Mouse (Mus musculus): ENCODE results near the gene Ffar4.

Gene Ffar4

DNA sequence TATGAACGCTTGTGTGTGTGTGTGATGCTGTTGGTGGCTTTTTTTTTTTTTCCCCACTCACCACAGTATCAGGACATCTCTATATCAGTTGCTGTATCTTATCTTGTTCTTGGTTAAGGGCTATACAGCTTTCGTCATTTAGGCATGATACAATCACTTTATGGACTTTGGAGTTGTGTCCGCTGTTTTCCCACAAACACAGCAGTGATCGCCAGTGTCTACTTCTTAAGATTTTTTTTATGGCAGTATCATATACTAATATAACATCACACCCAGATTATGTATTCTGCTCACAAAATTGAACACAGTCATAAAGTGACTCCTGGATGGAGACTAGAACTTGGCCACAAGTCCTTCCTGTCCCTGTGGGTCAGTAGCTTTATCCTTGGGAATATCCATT, 11.0 kb downstream of the Ffar4 start:
- no peak for DNase-seq (ENCODE audit: low read depth, low spot score)

DNA sequence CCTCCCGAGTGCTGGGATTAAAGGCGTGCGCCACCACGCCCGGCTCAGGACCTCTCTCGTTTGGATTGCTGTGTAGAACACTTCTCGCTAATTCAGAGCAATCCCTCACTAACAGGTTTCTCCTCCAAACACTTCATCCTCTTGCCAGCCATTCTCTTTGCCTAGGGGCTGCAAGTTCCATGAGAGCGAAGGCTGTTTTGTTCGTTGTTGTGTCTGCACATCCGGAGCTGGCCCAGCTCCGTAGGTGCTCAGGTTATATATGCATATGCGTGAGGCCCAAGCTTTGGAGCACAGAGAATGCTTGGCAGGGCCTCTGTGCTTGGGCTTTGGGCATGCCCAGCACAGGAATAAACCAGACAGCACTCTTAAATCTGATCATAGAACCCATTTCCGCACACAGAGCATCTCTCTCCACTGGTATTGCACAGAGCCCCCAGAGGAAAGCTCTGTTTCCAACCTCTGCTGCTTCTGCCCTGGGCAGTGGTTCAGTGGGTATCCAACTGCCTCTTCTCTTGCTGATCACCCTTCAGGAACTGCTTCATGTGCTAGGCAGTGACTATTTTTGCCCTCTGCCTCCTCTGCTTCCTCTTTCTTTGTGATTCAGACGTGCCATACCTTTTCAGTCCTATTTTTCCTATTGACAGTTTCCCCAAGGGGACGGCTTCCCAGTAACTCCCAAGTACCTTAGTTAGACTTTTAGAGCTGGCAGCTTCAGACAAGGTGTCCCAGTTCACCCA, 12.8 kb downstream of the Ffar4 start:
- DNase-seq (ENCODE audit: low read depth, low spot score) = peak; percentile 25

DNA sequence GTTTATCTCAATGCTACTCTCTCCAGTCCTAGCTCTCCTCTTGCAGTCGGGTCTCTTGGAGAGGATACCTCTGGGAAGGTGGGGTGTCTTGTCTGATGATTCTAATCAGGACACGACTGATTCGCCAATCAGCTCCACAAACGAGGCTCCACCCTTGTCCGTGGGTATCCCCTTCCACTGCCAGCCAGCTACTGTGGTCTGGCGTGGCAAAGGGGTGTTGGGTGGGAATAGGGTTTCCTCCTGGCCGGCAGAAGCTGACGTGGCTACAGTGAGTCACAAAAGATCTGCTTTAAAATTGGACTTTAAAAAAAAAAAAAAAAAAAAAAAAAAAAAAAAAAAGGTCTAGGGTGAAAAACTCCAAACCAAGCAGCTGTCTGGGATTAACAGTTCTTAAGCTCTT, 14.2 kb downstream of the Ffar4 start:
- no peak for DNase-seq (ENCODE audit: low read depth, low spot score)

DNA sequence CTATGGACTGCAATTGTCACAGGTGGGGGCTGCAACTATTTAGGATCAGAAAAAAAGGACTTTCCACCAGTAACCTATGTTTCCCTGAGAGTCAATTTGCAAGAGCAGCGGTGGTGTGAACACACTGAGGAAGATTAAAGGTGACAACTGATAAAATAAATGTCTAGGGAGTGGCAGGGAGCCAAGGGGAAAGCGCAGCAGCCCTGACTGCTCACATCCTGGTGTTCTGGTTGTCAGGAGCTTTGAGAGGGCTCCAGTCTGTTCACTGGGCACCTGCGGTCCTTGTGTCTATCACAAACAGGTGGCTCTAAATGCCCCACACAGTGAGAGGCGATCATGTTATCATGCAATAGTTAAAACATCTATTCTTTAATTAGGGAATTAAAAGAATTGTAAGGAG, 15.7 kb downstream of the Ffar4 start:
- DNase-seq (ENCODE audit: low read depth, low spot score) = no peak

DNA sequence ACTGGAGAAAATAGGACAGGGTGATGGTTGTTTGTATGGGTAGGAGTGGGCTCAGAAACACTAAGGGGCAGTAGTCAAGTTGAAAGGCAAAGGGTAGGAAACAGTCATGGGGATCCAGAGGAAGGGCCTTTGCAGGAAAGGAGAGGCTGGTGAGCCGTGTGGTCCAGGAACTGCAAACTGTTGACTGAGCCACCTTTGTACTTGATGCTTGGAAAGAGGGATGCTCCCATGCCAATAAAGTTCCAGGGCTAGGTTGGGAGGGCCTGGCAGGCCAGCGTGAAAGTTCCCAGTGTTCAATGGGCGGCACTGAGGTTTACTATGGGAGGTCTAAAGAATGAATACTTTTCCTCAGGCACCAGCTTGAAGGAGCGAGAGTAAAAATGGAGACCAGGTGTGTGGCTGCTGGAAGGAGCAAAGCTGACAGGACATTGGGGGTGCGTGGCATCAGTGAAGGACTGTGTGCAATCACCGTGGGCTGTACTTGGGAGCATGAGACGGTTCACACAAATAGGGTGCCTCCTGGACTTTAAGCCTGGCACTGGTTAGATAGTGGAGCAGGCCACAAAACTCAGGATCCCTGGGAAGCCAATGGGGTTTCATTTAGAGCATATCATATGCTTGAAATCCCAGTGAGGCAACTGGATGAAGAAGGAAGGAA, 18.1 kb downstream of the Ffar4 start:
- DNase-seq (ENCODE audit: low read depth, low spot score) = no peak

DNA sequence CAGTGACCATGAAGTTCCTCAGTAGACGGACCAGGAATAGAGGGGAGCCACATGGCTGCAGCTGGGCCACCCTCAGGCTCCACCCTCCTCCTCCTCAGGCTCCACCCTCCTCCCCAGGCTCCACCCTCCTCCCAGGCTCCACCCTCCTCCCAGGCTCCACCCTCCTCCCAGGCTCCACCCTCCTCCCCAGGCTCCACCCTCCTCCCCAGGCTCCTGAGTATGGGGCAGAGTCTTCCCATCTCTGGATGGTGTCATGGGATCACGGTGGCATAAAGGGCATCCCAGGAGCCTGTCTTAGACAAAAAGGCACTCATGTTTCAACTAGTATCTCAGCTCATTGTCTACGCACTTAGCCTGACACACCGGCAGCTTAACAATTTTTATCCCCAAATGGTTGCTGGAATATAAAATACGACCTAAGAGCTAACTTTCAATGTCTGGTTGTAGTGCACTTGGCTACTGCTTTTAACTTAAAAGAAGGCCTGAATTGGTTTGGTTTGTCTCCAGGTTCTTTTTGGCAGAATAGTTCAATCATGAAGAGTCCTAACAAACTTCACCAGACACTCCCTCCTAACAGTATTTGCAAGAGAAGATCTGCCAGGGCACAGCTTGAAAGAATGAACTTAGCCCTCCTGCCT, 23.4 kb downstream of the Ffar4 start:
- DNase-seq (ENCODE audit: low read depth, low spot score) = no peak

DNA sequence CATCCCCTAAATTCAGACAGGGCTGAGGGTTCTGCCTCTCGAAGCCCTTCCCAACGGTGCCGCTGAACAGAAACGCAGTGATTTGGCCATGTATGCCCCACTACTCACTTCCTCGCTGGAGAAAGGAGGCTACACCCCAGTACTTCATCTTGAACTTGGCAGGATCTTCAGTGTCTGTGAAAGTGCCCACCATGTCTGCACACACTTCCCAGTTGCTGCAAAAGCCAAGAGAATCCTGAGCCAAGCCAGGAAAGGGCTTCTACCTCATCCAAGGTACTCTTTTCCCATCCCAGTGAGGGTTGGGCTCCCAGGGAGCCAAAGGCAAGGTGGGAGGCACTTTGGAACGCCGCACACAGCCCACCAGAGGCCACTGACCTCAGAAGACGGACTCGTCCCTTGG, 27.1 kb downstream of the Ffar4 start:
- peak; percentile 5 for DNase-seq (ENCODE audit: low read depth, low spot score)

DNA sequence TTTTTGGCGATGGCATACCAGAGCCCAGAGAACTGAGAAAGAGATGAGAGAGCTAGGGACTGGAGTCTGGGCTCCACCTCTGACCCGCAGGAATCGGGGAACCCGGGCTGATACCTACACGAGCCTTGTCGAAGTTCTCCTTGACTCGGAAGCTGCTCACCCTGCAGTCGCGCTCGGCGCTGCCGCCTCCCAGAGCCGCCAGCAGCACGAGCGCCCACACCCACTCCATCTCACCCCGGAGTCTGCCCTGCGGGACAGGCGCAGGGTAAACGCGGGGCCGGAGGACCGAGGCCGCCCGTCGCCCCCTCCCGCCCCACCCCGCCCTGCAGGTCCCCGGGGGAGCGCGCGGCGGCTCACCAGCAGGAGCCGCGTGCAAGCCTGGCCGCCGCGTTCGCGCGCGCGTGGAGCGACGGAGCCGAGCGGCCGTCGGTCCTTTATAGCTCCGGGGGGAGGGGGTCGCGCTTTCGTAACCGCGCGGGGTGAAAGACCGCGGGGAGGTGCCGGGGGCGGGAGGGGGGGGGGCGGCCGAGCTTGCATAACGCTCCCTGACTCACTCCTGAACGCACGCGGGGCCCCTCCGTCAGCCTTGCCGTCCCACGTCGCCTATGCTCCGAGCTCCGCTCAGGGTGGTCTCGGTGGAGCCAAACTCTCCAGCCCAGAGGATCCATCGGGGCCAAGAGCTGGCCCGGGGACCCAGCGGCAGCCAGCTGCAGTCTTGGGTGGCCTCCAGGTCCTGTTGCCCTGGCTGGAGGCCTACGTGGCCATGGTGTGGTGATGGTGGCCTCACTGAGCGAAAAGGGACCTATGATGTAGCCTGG, 27.7 kb downstream of the Ffar4 start:
- peak; percentile 33 for DNase-seq (ENCODE audit: low read depth, low spot score)

DNA sequence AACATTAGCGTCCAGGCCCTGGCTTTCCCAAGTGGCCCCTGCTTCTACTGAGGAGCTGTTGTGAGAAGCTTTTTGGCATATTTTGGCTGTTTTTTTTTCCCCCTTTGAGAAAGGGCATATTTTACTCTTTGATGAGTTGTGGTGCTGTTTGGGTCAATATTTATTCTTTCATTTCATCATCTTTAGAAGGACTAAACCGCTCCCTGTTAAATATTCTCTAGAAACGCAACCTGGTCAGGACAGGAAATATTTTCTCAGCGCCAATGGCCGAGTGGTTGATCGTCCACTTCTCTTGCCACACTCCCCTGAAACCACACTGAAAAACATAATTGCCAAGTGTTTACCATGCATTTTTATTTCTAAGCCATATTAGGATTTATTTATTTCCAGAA, 28.3 kb downstream of the Ffar4 start, which contains the start of gene Rbp4:
Gene Rbp4, minus strand, starts transcription at position 63 of the 392 bp plus-strand sequence.
- no peak for DNase-seq (ENCODE audit: low read depth, low spot score)

DNA sequence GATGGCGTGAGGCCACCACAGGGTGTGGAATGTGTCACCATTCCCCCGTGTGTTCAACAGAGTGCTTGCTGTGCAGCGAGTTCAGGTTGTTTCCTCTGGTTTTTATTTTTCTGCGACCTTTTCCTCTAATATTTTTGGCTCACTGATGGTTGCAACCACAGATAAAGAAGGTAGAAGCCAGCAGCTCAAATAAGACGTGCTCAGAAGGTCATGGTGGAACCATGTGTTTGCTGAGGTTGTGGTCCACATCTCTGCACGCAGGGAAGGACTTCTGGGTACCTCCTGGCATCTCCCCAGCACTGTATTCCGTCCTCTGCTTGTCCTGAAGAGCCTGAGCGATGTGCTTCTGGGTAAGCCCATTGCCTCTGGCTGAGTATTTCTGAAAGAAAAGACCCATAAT, 29.8 kb downstream of the Ffar4 start:
- DNase-seq (ENCODE audit: low read depth, low spot score) = no peak

DNA sequence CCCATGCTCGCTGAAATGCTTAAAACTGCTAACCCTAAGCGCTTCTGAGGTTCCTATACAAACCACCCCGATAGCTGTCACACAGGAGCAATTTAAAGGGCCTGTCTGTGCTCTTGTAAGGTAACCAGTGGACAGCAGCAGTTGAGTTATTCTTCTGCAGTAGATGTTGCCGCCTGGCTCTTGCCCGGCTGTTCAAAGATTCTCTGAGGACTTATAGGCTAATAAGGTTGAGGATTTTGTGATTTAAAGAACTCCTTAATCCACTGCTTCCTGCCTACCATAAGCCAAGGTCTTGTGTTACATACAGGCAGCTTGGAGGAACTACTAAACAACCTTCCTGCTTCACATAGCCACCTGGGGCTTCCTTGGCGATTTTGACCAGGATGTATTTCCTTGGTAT, 35.6 kb downstream of the Ffar4 start, which contains the start of gene Pde6c:
Gene Pde6c, plus strand, starts transcription at position 301 of the 400 bp plus-strand sequence.
- no peak for DNase-seq (ENCODE audit: low read depth, low spot score)

DNA sequence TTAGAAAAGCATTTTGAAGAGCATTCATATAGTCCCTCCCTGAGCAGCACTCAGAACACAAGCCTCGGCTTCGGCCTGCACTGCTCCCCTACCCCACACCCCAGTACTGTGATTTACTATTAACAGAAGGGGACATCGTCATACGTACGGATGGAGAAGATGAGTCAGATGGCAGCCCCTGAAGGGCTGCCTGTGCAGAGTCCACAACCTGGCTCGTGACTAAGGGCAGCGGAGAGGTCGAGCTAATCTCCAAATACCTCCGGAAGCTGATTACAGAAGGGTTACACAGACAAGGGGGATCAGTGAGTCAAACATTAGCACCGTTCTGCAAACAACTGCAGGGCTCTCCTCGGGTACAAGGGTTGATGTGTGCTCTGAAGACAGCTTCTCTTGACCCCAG, 37.1 kb downstream of the Ffar4 start:
- DNase-seq (ENCODE audit: low read depth, low spot score) = no peak

DNA sequence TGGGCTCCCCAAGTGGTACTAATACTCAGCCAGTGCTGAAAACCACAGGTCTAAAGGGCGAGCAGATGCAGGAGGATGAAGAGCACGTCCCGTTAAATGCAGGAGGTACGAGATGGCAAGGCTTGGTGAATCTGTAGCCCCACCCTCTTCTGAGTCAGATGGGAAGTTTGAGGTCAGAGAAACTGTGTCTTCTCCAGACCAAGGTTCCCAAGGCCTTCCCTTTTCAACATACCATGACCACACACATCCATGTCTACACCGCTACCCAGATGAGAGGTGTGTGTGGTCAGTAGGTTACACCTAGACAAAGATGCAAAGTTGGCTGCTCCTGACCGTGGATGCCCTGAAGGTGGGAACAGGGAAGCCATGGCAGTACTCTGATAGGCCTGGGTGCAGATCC, 37.9 kb downstream of the Ffar4 start:
- DNase-seq (ENCODE audit: low read depth, low spot score) = no peak

DNA sequence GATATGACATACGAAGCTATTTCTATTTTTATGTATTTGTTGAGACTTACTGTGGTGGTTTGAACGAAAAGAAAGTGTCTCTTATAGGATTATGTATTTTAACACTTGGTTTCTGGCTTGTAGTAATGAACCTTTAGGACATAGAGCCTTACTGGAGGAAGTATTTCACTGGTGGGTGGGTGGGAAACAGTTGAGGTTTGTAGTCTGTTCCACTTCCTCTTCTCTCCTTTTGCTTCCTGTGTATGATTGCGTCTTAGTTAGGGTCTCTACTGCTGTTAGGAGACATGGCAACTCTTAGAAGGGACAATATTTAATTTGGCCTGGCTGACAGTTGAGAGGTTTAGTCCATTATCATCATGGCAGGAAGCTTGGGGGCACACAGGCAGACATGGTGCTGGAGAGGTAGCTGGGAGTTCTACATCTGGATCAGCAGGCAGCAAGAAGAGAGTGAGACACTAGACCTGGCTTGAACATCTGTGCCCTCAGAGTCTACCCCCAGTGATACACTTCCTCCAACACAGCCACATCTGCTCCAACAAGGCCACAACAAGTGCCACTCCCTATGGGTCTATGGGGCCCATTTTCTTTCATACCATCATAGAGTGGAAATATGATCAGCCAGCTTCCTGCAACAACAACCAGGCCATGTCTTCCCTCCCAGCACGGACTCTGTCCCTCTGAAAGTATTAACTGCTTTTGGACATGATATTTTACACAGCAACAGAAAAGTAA, 46.8 kb downstream of the Ffar4 start:
- DNase-seq (ENCODE audit: low read depth, low spot score) = no peak

DNA sequence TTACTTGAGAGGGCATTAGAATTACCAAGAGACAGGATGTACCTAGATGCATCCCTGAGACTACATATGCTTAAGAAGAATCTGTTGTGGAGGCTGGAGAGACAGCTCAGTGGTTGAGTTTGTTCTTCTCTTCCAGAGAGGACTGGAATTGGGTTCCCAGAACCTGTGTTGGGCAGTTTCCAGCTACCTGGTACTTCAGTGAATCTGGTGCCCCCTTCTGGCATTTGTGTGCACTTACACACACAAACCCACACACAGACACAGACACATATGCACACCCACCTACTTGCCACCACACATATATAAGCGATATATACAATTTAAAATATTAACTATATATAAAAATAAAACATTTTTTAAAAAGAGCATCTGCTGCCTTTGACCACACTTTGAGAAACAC, 59.4 kb downstream of the Ffar4 start:
- DNase-seq (ENCODE audit: low read depth, low spot score) = peak; percentile 69

DNA sequence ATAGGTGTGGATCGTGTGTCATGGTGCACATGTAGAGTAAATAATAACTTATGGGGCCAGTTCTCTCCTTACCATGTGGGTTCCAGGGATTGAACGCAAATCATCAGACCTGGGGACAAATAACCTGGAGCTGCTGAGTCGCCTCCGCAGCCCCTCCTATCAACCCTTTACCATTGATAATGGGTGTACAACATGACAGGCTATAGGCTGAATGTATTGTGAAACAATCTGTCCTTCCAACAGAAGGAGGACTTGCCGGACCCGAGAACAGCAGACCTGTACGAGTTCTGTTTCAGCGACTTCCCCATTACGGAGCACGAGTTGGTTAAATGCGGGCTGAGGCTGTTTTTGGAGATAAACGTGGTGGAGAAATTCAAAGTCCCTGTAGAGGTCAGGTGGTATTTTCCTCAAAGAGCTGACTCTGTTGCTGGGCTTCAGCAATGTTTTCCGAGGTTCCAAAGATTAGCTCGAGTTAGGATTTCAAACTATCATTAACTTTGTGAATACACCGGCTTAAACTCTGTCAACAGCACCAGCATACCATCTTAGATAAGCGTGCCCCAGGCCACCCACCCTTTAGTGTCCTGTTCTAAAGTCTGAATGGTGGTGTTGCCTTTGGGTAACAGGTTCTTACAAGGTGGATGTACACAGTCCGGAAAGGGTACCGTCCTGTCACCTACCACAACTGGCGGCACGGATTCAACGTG, 64.9 kb downstream of the Ffar4 start:
- DNase-seq (ENCODE audit: low read depth, low spot score) = no peak

Data from ES-CJ7 (cell line).